Mouse (Mus musculus): ENCODE measurements around the gene Ptprd.

- TF ChIP-seq CTCF (IDR thresholded peaks at IDR 0.05; ENCODE audit: low read depth), result no peak
- TF ChIP-seq EP300 (IDR thresholded peaks at IDR 0.05; ENCODE audit: low read depth), result no peak
These were observed 1989.2 kb downstream of the Ptprd start for GRCm38 (mm10) chr4:76222520-76222919.
